Mouse (Mus musculus) kidney, adult 8-10 months (tissue): Measurements from ENCODE around the gene Ubxn1.

Experiments
- DNase-seq, 2 experiments: peaks; one replicate each; pipeline ENCODE4 v3.0.0; 2022

Gene Ubxn1

DNA sequence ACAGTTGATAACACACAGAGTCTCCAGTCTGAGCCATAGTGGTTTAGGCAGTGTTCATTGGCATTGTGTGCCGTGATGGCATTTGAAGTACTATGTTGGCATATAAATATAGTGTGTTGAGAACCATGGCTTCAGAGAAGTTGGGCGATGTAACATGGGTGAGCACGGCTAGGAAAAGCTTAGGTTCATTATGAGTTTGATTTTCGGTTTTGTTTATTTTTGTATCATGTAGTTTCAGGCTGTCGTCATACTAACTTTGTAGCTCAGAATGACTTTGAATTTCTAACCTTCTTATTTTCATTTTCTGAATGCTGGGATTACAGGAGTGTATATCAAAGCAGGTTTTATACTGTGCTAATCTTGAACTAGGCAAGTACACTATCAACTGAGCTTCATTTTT lies 32.1 kb downstream of the Ubxn1 start:
- DNase-seq, result no peak

DNA sequence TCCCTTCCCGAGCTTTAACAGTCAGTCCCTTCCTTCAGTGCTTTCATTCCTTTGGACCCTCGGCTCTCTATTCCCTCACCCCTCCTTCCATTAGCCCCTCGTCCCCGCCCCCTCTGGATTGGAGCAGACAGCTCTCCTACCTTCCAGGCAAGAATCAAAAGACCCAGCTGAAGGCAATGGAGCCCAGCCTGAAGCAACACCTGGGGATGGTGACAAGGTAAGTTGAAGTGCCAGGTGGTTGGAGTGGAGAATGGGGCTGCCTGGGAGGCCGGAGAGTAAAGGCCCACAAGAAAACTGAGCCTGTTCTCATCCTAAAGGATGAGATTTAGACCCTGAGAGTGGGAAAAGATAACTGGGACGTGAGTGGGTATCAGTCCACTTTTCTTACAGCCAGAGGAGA lies 37.2 kb downstream of the Ubxn1 start:
- DNase-seq, result no peak

- DNase-seq, result no peak
Observed at GRCm38 (mm10) chr19:8911810-8912209, 40.5 kb downstream of the Ubxn1 start.

DNA sequence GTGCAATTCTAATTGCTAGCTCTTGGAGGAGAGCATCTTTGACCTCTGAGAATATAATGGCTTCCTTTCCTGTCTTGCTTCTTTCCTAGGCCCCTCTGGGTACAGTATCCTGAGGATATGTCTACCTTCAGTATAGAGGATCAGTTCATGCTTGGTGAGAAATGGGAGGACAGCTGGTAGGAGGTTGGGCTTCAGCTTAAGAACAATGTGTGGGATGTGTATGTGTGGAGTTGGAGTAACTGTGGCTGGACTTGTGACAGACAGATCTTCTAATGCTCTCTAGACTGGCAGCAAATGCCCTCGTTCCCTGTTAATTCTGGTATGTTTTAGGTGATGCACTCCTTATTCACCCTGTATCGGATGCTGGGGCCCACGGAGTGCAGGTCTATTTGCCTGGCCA lies 42.9 kb downstream of the Ubxn1 start:
- no peak for DNase-seq

DNA sequence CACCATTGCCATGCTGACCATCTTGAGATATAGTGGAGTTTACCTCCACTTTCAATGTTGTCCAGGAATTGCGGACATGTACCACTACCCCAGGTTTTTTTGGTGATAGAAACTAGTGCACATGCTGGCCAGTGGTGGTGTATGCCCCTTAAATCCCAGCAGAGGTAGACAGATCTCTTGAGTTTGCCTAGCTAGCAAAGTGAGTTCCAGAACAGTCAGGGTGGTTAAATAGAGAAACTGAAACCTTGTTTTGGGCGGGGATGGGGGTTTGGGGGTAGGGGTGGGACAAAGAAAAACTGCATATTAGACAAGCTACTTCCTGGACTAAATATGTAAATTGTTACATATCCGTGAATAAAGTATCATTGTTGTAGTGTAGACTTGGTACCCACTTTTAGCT lies 47.7 kb downstream of the Ubxn1 start:
- no peak for DNase-seq

GRCm38 (mm10) chr19:8919684-8920072 lies 48.4 kb downstream of the Ubxn1 start:
- no peak for DNase-seq

- peak; percentile 96 to 97 for DNase-seq
Observed at GRCm38 (mm10) chr19:8920073-8920736, 48.9 kb downstream of the Ubxn1 start, which contains the start of gene B3gat3. Gene B3gat3, plus strand, starts transcription at chr19:8920374.

DNA sequence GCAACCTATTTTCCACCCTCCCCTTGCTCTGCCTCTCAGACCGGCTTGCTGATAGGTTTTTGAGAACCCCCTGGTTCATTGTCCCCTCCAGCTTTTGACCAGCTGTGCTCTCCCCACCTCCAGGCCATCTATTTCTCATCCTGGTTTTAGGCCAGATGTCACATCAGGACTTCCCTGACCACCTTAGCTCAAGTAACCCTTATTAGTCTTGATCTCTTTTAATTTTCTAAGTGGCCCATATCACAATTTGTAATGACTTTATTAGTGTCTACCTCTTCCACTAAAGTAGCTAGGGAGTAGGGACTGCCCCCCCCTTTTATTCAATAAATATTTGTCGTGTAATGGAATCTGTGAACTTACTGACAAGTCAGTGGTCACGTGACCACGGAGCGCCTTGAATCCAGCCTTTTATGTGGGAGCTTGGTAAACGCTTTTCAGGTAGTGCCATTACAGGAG lies 49.6 kb downstream of the Ubxn1 start:
- no peak for DNase-seq

GRCm38 (mm10) chr19:8921741-8922140 lies 50.4 kb downstream of the Ubxn1 start:
- no peak for DNase-seq
